Comparison of ENCODE assay signal across 8 mouse cellular contexts in the genomic region with DNA sequence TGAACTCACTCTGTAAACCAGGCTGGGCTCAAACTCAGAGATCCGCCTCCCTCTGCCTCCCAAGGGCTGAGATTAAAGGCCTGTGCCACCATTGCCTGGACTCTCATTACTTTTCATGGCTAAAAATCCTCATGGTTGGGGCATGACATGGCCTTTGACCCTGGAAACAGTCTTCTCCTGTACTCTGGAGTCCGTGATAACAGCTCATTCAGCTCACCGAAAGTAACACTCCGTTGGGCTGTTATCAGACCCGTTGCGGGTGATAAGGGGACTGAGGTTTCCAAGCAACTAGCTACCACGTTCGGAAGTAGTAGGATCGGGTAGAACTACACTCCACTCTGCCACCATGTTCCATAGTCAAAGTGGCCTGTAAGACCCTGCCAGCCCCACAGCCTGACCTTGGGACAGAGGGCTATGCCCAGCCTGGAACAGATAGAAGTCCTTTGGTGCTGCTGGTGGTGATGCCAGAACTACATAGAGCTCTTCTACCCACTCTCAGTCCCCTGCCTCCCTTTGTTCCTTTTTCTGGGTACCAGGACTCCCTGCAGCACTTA. TPM values are rescaled to one million over a fixed set of nuclear protein-coding genes. Genes with fewer than 3 reads are reported as not detected.
A peak's percentile ranks its signal among the peaks of the same experiment; 100 is the strongest.
DNase-seq lines count a peak whose midpoint lies in the region; ATAC-seq and TF ChIP-seq lines count a peak whose summit lies in the region.

No protein-coding gene starts in this region.

- no peaks in the 10 kb centered on the region for H3K9me3 ChIP-seq in heart, postnatal 0 days (replicated peaks; ENCODE audit: control insufficient read depth, low read length)

- peak overlapping the region; percentile 97 for H3K4me2 ChIP-seq in heart, postnatal 0 days (ENCODE audit: low read depth, low read length)

- H3K27ac ChIP-seq in kidney, adult 2 months (ENCODE audit: insufficient read depth, low read depth, low read length): peak overlapping the region; percentile 77
- H3K27ac ChIP-seq in bone marrow macrophage, adult 2 months (ENCODE audit: insufficient read depth, low read depth, low read length): peak overlapping the region; percentile 83
- peak overlapping the region; percentile 99 for H3K27ac ChIP-seq in heart, postnatal 0 days (ENCODE audit: low read depth)
- peak overlapping the region; percentile 86 for H3K27ac ChIP-seq in macrophage

- H3K4me3 ChIP-seq in kidney, adult 2 months (ENCODE audit: insufficient read depth, low read depth, low read length): no peak overlapping the region
- H3K4me3 ChIP-seq in bone marrow macrophage, adult 2 months (ENCODE audit: insufficient read depth, low read length): peak overlapping the region; percentile 15
- H3K4me3 ChIP-seq in heart, postnatal 0 days (ENCODE audit: low read depth, low read length): peak overlapping the region; percentile 12
- H3K4me3 ChIP-seq in macrophage (ENCODE audit: inconsistent target): no peak overlapping the region

- no peak for TF ChIP-seq CTCF in kidney, adult 2 months (conservative IDR thresholded peaks at IDR 0.05; ENCODE audit: insufficient read depth, insufficient read length, low read depth, low read length)
- no peak for TF ChIP-seq CTCF in bone marrow macrophage, adult 2 months (IDR thresholded peaks at IDR 0.05; ENCODE audit: low read depth, low read length)
- no peak for TF ChIP-seq CTCF in heart, postnatal 0 days (IDR thresholded peaks at IDR 0.05; ENCODE audit: low read depth)

- H3K4me1 ChIP-seq in kidney, adult 2 months (ENCODE audit: control insufficient read depth, insufficient read depth, low read length): peaks cover 41% of the 10 kb centered on the region
- peaks cover 56% of the 10 kb centered on the region for H3K4me1 ChIP-seq in bone marrow macrophage, adult 2 months (ENCODE audit: control insufficient read depth, insufficient read depth, low read length)
- peaks cover 57% of the 10 kb centered on the region for H3K4me1 ChIP-seq in heart, postnatal 0 days (ENCODE audit: control insufficient read depth, insufficient read depth)

- H3K27me3 ChIP-seq in kidney, adult 2 months (replicated peaks; ENCODE audit: control insufficient read depth, insufficient read depth, low read length): no peaks in the 10 kb centered on the region
- no peaks in the 10 kb centered on the region for H3K27me3 ChIP-seq in heart, postnatal 0 days (ENCODE audit: control insufficient read depth, insufficient read depth, low read length)

- DNase-seq in kidney, adult 2 months: no peak
- no peak for DNase-seq in kidney, adult 18-20 months
- DNase-seq in heart, postnatal 0 days (ENCODE audit: low spot score): no peak
- no peak for DNase-seq in thymus, postnatal 10 days (ENCODE audit: low spot score in 2 of 2)
- no peak for DNase-seq in natural killer cell, adult 2 months (ENCODE audit: low spot score in 2 of 2)
- no peak for DNase-seq in thymus, postnatal 36 days

- no peak for TF ChIP-seq POLR2A in kidney, adult 2 months (IDR thresholded peaks at IDR 0.05; ENCODE audit: low read depth, low read length)
- no peak for TF ChIP-seq POLR2A in bone marrow macrophage, adult 2 months (IDR thresholded peaks at IDR 0.05; ENCODE audit: borderline replicate concordance, low read depth, low read length)

- 58% methylated on average over 9 of the region's 9 CpGs for WGBS in kidney, adult 2 months
- WGBS in heart, postnatal 0 days: 3% methylated on average over 9 of the region's 9 CpGs
- 63% methylated on average over 9 of the region's 9 CpGs for WGBS in macrophage (ENCODE audit: missing documents)

- peak overlapping the region; percentile 24; the same call in 1 of the 2 replicates for H3K9ac ChIP-seq in heart, postnatal 0 days (replicated peaks; ENCODE audit: low read depth, low read length)

- 0 out of 2 replicates have a peak, but pooled peaks have one; percentile 13 for ATAC-seq in heart, postnatal 0 days (ENCODE audit: insufficient read depth, low read depth)

- no peaks in the 10 kb centered on the region; the same call in 1 of the 2 replicates for H3K36me3 ChIP-seq in kidney, adult 2 months (ENCODE audit: control insufficient read depth, insufficient read depth, low read length)
- H3K36me3 ChIP-seq in heart, postnatal 0 days (replicated peaks; ENCODE audit: control insufficient read depth, insufficient read depth, low read length): peaks cover 32% of the 10 kb centered on the region
- no peaks in the 10 kb centered on the region for H3K36me3 ChIP-seq in macrophage (ENCODE audit: inconsistent target)

- peaks cover 86% of the 10 kb centered on the region for H3K79me2 ChIP-seq in macrophage (ENCODE audit: inconsistent target)

- TF ChIP-seq EP300 in heart, postnatal 0 days (IDR thresholded peaks at IDR 0.05; ENCODE audit: low read depth): no peak

RNA-seq across cellular contexts. Expression of gene Cd81, which starts 5.2 kb away (rescaled TPM):
- polyA plus RNA-seq in kidney, adult 2 months (2012; rRNA removed): 801 and 824 TPM in 2 replicates
- 314 and 321 TPM in 2 replicates for polyA plus RNA-seq in bone marrow macrophage, adult 2 months (2012; ENCODE audit: insufficient read depth, insufficient read length, missing spikeins)
- total RNA-seq in heart, postnatal 0 days (2014; rRNA removed; ENCODE audit: low replicate concordance): 1,221 and 1,316 TPM in 2 replicates
- 793 and 811 TPM in 2 replicates for polyA plus RNA-seq in heart, postnatal 0 days (2015; fragmentation: Nextera tagmentation; extraction: Ambion mirVana)
- total RNA-seq in macrophage (2018; cell fraction: chromatin; rRNA removed): 100 to 1,000 TPM in 1 of 26 experiments, 10 to 100 TPM in 25; 16.9 to 122 (median 35.5) TPM
- 100 to 1,000 TPM; 101 to 168 (median 133) TPM for total RNA-seq in macrophage (2018; cell fraction: cytosol; rRNA removed)
- 100 to 1,000 TPM in 16 of 26 experiments, 10 to 100 TPM in 10; 64.2 to 209 (median 121) TPM for total RNA-seq in macrophage (2018; cell fraction: nucleus; rRNA removed)
- 105 to 150 TPM (median 143 TPM) in 3 replicates for polyA plus RNA-seq in macrophage (2018)

RNA-seq across cellular contexts. Expression of gene Tssc4, which starts 11.3 kb away (rescaled TPM):
- polyA plus RNA-seq in kidney, adult 2 months (2012; rRNA removed): 64.8 and 74.5 TPM in 2 replicates
- polyA plus RNA-seq in bone marrow macrophage, adult 2 months (2012; ENCODE audit: insufficient read depth, insufficient read length, missing spikeins): 17.5 and 23.0 TPM in 2 replicates
- 61.9 and 71.7 TPM in 2 replicates for total RNA-seq in heart, postnatal 0 days (2014; rRNA removed; ENCODE audit: low replicate concordance)
- 33.7 and 34.0 TPM in 2 replicates for polyA plus RNA-seq in heart, postnatal 0 days (2015; fragmentation: Nextera tagmentation; extraction: Ambion mirVana)
- total RNA-seq in macrophage (2018; cell fraction: chromatin; rRNA removed): 10 to 100 TPM in 16 of 26 experiments, 1 to 10 TPM in 10; 3.8 to 29.1 (median 11.1) TPM
- total RNA-seq in macrophage (2018; cell fraction: cytosol; rRNA removed): 10 to 100 TPM in 22 of 26 experiments, 1 to 10 TPM in 4; 6.4 to 19.3 (median 16.0) TPM
- 10 to 100 TPM in 23 of 26 experiments, 1 to 10 TPM in 3; 5.4 to 31.7 (median 18.3) TPM for total RNA-seq in macrophage (2018; cell fraction: nucleus; rRNA removed)
- polyA plus RNA-seq in macrophage (2018): 11.1 to 20.1 TPM (median 14.3 TPM) in 3 replicates

RNA-seq across cellular contexts. Expression of gene Trpm5, which starts 36.7 kb away (rescaled TPM):
- polyA plus RNA-seq in kidney, adult 2 months (2012; rRNA removed): 0.03 TPM in 2 replicates
- not detected in 2 replicates for polyA plus RNA-seq in bone marrow macrophage, adult 2 months (2012; ENCODE audit: insufficient read depth, insufficient read length, missing spikeins)
- 0.61 and 2.1 TPM in 2 replicates for total RNA-seq in heart, postnatal 0 days (2014; rRNA removed; ENCODE audit: low replicate concordance)
- 0.70 and 1.6 TPM in 2 replicates for polyA plus RNA-seq in heart, postnatal 0 days (2015; fragmentation: Nextera tagmentation; extraction: Ambion mirVana)
- total RNA-seq in macrophage (2018; cell fraction: chromatin; rRNA removed): under 1 TPM in 1 of 26 experiments, not detected in 25; 0.35 TPM
- total RNA-seq in macrophage (2018; cell fraction: cytosol; rRNA removed): not detected
- not detected for total RNA-seq in macrophage (2018; cell fraction: nucleus; rRNA removed)
- polyA plus RNA-seq in macrophage (2018): not detected in 3 replicates

RNA-seq across cellular contexts. Expression of gene Kcnq1, which starts 48.4 kb away (rescaled TPM):
- polyA plus RNA-seq in kidney, adult 2 months (2012; rRNA removed): 24.0 and 27.5 TPM in 2 replicates
- not detected in 2 replicates for polyA plus RNA-seq in bone marrow macrophage, adult 2 months (2012; ENCODE audit: insufficient read depth, insufficient read length, missing spikeins)
- 73.3 and 75.9 TPM in 2 replicates for total RNA-seq in heart, postnatal 0 days (2014; rRNA removed; ENCODE audit: low replicate concordance)
- 36.4 and 37.2 TPM in 2 replicates for polyA plus RNA-seq in heart, postnatal 0 days (2015; fragmentation: Nextera tagmentation; extraction: Ambion mirVana)
- total RNA-seq in macrophage (2018; cell fraction: chromatin; rRNA removed): 1 to 10 TPM in 4 of 26 experiments, under 1 TPM in 7, not detected in 15; 0.31 to 4.2 (median 0.82) TPM
- total RNA-seq in macrophage (2018; cell fraction: cytosol; rRNA removed): under 1 TPM in 24 of 26 experiments, not detected in 2; 0.03 to 0.24 (median 0.09) TPM
- total RNA-seq in macrophage (2018; cell fraction: nucleus; rRNA removed): 1 to 10 TPM in 1 of 26 experiments, under 1 TPM in 4, not detected in 21; 0.15 to 1.2 (median 0.67) TPM
- 0.07 to 0.32 TPM in 2 of 3 replicates, not detected in the other for polyA plus RNA-seq in macrophage (2018)

RNA-seq across cellular contexts. Expression of gene Tspan32, which starts 52.9 kb away (rescaled TPM):
- polyA plus RNA-seq in kidney, adult 2 months (2012; rRNA removed): 0.99 and 5.1 TPM in 2 replicates
- polyA plus RNA-seq in bone marrow macrophage, adult 2 months (2012; ENCODE audit: insufficient read depth, insufficient read length, missing spikeins): 23.9 and 25.7 TPM in 2 replicates
- total RNA-seq in heart, postnatal 0 days (2014; rRNA removed; ENCODE audit: low replicate concordance): 0.46 and 0.50 TPM in 2 replicates
- 1.1 and 1.7 TPM in 2 replicates for polyA plus RNA-seq in heart, postnatal 0 days (2015; fragmentation: Nextera tagmentation; extraction: Ambion mirVana)
- 10 to 100 TPM in 22 of 26 experiments, 1 to 10 TPM in 4; 3.4 to 54.6 (median 29.8) TPM for total RNA-seq in macrophage (2018; cell fraction: chromatin; rRNA removed)
- total RNA-seq in macrophage (2018; cell fraction: cytosol; rRNA removed): 10 to 100 TPM; 10.3 to 29.2 (median 21.3) TPM
- total RNA-seq in macrophage (2018; cell fraction: nucleus; rRNA removed): 10 to 100 TPM in 24 of 26 experiments, 1 to 10 TPM in 2; 8.3 to 55.5 (median 26.9) TPM
- 12.2 to 22.1 TPM (median 14.6 TPM) in 3 replicates for polyA plus RNA-seq in macrophage (2018)

Comparison
In these comparisons a context has a peak if more than half of its experiments do, and no peak if none do; other contexts are left out.
1. H3K4me3 ChIP-seq: peak in bone marrow macrophage, adult 2 months (single experiment) and heart, postnatal 0 days (single experiment); none in kidney, adult 2 months (single experiment) and macrophage (single experiment).
2. Peak in every context shown above with its lines, with median percentiles within 50 percentile points of each other: H3K27ac ChIP-seq.